Mouse (Mus musculus) mature B cell (primary cell): ENCODE results near the gene Arhgap1.

ENCODE experiments used
- in situ Hi-C: fragments of 300-500 bp; cut with MboI; formaldehyde crosslinking; loops from 2 replicates; pipeline ENCODE4 v1.14.3; 2019

Gene Arhgap1

DNA sequence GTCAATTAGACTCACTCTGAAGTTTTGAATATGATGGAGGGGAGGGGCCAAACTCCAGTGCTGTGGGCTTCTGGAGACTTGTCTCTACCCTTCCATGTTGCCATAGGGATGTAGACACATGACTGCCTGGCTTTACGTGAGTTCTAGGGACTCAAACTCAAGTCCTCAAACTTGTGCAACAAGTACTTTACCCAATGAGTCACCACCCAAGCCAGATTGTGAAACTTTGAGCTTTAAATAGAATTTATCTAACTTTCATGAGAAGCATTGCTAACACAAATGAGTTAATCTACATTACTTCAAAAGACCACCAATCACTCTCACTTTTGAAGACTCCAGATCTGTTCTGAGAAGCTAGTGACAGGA, 46.5 kb downstream of the Arhgap1 start:
- in situ Hi-C loops = no loop called here

DNA sequence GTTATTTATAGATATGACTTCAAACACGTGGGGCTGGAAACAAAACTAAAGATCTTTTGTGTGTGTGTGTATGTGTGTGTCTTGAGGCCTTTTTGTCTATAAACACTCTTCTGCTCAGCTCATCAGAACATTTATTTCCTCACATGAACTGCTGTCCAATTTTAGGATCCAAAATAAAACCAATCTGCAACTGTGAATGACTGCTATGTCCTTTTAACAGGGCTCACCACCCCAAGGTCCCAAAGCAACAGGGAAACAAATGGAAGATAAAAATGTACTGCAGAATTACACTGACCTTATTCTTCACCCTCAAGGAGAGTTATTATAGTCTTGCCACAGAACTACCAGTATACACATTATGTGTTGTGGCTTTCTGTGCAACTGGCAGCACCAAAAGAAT, 49.6 kb downstream of the Arhgap1 start:
- in situ Hi-C loops = no loop called here

DNA sequence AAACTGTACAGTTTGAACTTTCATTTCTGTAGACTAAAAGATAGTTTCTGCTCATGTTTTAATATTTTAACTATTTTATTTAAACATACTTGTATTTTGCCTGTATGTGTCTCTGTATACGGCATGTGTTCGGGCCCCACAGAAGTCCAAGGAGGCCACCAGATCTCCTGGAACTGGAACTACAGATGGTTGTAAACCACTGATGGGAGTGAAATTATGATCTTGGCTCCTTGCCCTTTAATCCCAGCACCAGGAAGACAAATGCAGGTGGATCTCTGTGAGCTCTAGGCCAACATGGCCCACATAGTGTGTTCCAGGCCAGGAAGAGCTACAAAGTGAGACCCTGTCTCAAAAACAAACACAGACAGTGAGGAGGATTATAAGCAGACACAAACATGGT, 51.7 kb downstream of the Arhgap1 start:
- in situ Hi-C loops = no loop called here

DNA sequence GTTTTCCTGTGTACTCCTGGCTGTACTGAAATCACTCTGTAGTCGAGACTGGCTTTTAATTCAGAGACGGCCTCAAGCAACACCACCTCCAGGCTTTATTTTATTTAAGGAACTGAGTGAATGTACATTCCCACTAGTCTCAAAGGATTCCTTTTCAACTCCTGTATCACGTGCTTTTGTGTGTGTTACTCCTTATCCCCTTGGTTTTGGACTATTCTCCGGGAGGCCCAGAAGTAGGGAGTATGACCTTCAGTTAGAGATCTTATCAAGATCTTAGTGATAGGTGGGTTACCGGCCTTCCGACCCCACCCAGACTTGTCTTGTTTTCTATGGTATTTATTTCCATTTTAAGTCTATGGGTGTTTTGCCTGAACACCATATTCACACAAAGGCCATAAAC, 56.1 kb downstream of the Arhgap1 start:
- in situ Hi-C loops = no loop called here

DNA sequence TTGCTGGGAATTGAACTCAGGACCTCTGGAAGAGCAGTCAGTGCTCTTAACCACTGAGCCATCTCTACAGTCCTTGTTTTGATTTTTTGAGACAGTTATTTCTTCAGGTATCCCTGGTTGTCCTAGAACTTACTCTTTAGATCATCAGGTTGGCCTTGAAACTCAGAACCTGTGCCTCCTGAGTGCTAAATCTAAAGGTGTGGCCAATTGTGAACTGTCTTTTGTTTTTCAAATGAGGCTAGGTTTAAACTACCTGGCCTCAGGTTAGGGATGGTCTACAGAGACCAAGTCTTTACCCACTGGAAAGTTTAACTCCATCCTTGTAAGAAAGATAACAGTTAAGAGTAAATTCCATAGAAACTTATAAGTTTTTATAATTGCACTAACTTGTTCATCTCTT, 56.8 kb downstream of the Arhgap1 start:
- in situ Hi-C loops = no loop called here

DNA sequence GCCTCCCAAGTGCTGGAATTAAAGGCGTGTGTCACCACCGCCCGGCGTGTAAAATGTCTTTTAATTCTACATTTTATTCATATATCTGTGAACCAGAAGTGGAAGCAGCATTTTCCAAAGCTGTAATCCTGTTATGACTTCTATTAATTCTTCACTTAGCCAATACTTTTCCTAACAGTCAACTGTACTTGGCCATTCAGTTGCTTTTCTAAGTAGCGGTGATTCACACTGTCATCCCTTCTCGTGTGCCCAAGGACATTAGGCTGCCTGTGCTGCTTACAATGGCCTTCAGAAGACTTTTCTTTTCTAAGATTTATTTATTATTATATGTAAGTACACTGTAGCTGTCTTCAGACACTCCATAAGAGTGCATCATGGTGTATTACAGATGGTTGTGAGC, 58.7 kb downstream of the Arhgap1 start:
- in situ Hi-C loops = no loop called here

DNA sequence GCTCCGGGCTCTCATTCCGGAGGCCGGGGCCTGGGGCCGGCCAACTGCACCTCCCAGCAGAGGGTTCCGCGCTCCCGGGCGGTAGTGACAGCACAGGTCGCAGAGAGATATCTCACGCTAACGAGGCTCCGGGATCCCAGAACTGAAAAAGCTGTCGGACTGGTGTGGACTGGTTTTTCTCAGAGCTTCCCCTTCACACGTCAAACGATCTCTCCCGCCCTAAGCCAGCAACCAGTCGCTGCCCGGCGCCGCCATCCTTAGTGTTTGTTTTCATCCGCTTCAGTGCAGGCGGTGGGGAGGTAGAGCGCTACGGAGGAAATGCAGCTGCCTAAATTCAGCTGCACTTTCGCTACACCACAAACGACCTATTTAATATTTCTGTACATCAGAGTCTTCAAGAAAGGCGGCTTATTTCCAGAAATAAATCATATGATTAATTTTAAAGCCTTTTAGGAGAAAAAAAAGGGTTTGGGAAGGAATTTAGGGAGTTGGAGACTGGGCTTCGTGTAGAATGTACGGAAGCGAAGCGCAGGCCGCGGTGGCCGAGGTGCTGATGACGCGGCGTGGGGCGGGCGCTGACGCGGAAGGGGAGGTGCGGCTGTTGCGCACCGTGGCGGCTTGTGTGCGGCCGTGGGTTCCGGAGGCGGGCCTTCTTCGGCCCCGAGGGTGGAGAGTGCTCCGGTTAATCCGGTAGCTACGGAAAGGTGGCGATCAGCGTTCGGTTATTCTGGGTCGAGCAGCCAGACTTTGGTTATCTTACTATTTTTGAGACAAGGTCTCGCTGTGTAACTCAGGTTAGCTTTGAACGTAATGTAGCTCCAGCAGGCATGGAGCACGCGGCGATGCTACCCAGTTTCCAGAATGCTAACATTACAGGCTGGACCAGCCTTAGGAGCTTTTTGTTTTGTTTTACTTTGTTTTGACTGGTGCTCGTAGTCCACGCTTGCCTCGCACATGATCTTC, 60.9 kb downstream of the Arhgap1 start, which contains the start of the genes Atg13 and Harbi1:
TSS of gene Atg13 (minus strand) at position 305 of the 963 bp plus-strand sequence.
TSS of gene Harbi1 (plus strand) at position 581 of the 963 bp plus-strand sequence.
- in situ Hi-C loops = no loop called here

DNA sequence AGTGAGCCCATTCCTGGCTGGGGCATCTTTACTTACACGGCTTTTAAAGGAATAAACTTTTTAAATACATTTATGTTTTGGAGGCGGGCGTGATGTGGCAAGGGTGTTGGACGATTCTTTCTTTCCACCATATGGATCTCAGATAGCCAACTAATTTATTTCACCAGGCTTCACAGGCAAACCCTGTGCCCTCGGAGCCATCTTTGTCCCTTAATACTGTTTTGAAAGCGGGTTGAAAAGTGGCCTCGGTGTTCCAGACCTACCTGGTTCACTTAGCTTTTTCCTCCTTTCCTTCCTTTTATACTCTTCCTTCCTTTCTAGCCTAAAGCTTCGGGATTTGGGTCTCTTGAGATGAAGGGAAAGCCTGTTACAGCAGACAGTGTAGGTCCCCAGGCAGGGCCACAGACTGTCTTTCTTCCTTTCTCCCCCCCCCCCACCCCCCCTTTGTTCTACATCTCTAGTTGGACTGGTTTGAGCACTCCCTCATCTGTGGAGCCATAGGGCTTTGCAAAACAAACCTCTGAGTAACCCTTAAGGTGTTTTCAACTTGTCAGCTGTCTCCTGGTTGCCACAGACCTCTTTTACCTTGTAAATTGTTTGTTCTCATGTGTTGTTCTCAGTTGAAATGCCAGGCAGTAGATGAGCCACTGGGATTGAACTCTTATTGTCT, 61.7 kb downstream of the Arhgap1 start:
- in situ Hi-C loops = no loop called here

DNA sequence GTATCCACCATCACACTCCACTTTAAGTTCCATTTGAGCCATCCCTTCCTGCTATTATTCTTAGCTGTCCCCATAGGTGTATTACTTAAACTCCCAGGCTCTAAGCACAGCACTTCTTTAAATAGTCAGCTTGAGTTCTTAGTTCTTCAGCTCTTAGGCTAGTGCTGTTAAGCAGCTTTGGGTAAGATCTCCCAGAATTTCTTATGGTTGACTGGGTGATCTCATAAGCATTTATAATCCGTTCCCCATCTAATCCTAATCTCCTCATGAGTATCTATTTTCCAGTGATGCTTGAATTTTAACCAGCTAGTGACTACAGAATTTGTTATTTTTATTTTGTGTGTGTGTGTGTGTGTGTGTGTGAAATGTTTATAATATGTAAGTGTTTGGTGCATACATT, 65.3 kb downstream of the Arhgap1 start:
- in situ Hi-C loops = no loop called here

DNA sequence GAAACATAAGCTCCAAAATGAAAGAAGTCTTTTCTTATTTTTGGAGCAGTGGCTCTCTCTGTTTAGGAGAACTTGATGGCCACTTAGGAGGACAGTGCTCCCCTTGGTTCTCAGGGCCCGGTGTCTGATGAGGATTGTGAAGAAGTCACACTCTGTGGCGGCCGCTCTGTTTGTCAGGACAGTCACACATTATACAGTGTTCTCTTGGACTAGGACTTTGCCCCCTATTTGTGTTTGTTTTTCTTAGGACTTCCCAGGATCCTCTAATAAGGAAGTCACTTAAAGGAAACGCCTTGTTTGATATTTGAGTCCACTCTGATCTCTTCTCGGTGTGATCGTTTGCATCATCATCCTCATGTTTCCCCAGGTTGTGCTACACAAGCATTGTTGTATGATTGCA, 68.6 kb downstream of the Arhgap1 start:
- in situ Hi-C loops = no loop called here
